Mouse (Mus musculus): ENCODE data around the gene Dlg2. TPM values are rescaled to one million over a fixed set of nuclear protein-coding genes. Genes with fewer than 3 reads are reported as not detected.

The Dlg2 gene
- polyA plus RNA-seq, 1 experiment from 2014 or later, result 5.1 TPM

DNA sequence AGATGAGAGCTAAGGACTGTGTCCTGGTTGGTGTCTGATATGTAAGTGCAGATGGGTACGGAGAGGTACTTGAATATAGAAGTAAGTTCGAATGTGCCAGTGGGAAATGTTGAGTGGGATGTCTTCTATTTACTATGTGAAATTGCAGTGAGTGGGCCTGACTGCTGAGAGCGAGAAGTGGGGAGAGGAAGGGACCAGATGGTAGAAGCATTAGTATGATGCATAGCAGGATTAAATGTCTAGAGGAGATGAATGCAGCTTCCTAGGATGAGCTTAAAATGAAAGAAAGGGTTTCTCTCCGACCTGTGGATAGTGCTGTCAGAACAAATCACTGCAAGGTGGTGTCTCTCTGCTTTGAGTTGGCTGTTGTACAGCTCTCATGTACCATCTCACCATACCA, 451.0 kb downstream of the Dlg2 start:
- Histone ChIP-seq H3K4me3 (ENCODE audit: low read depth, low read length) (no peak overlapping the region), H3K36me3 (ENCODE audit: control insufficient read depth, insufficient read depth, low read length) (no peaks in the 10 kb centered on the region), H3K27ac (ENCODE audit: low read length) (no peak overlapping the region), H3K4me2 (replicated peaks; ENCODE audit: low read depth, low read length) (no peak overlapping the region), H3K9me3 (ENCODE audit: control insufficient read depth, low read depth, low read length) (no peaks in the 10 kb centered on the region), H3K9ac (replicated peaks; ENCODE audit: low read depth, low read length) (no peak overlapping the region), H3K27me3 (ENCODE audit: control insufficient read depth, insufficient read depth, low read length) (no peaks in the 10 kb centered on the region), H3K4me1 (ENCODE audit: control insufficient read depth, insufficient read depth, low read length) (no peaks in the 10 kb centered on the region)
- 71% methylated on average over 4 of the region's 4 CpGs for WGBS
- no peak for ATAC-seq (ENCODE audit: insufficient number of reproducible peaks, insufficient read depth, low FRiP score, low read depth)

- no peaks in the 10 kb centered on the region for H3K4me1 ChIP-seq (ENCODE audit: control insufficient read depth, insufficient read depth, low read length)
- no peak overlapping the region for H3K9ac ChIP-seq (replicated peaks; ENCODE audit: low read depth, low read length)
- H3K9me3 ChIP-seq (ENCODE audit: control insufficient read depth, low read depth, low read length), result no peaks in the 10 kb centered on the region
- 81% methylated on average over 5 of the region's 5 CpGs for WGBS
- ATAC-seq (ENCODE audit: insufficient number of reproducible peaks, insufficient read depth, low FRiP score, low read depth), result no peak
- no peak overlapping the region for H3K27ac ChIP-seq (ENCODE audit: low read length)
- H3K4me3 ChIP-seq (ENCODE audit: low read depth, low read length), result no peak overlapping the region
- no peaks in the 10 kb centered on the region for H3K36me3 ChIP-seq (ENCODE audit: control insufficient read depth, insufficient read depth, low read length)
- no peak overlapping the region for H3K4me2 ChIP-seq (replicated peaks; ENCODE audit: low read depth, low read length)
- H3K27me3 ChIP-seq (ENCODE audit: control insufficient read depth, insufficient read depth, low read length), result no peaks in the 10 kb centered on the region
These were observed 464.3 kb downstream of the Dlg2 start for GRCm38 (mm10) chr7:90940726-90941125.

DNA sequence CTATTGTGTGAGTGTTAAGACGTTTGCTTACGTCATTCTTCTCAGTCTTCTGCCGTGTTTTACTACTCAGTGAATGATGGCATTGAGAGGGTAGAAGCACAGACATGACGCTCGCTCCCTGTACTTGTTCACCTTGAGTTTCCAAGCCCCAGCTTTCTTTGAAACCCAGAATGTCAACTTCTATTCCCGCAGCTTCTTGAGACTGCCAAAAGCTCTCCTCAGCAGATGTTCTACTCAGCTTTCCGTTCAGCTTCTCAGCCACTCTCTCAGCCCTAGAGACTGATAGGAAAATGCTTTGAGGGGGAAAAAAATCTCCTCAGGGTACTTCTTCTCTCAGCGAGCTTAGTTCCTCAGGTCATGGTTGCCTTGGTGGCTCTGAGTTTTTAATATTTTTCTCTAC, 470.6 kb downstream of the Dlg2 start:
- Histone ChIP-seq H3K4me3 (ENCODE audit: low read depth, low read length) (no peak overlapping the region), H3K9me3 (ENCODE audit: control insufficient read depth, low read depth, low read length) (no peaks in the 10 kb centered on the region), H3K27me3 (ENCODE audit: control insufficient read depth, insufficient read depth, low read length) (no peaks in the 10 kb centered on the region), H3K9ac (replicated peaks; ENCODE audit: low read depth, low read length) (no peak overlapping the region), H3K27ac (ENCODE audit: low read length) (no peak overlapping the region), H3K4me2 (replicated peaks; ENCODE audit: low read depth, low read length) (no peak overlapping the region), H3K4me1 (ENCODE audit: control insufficient read depth, insufficient read depth, low read length) (no peaks in the 10 kb centered on the region), H3K36me3 (ENCODE audit: control insufficient read depth, insufficient read depth, low read length) (no peaks in the 10 kb centered on the region)
- no peak for ATAC-seq (ENCODE audit: insufficient number of reproducible peaks, insufficient read depth, low FRiP score, low read depth)
- 60% methylated on average over 8 of the region's 8 CpGs for WGBS

DNA sequence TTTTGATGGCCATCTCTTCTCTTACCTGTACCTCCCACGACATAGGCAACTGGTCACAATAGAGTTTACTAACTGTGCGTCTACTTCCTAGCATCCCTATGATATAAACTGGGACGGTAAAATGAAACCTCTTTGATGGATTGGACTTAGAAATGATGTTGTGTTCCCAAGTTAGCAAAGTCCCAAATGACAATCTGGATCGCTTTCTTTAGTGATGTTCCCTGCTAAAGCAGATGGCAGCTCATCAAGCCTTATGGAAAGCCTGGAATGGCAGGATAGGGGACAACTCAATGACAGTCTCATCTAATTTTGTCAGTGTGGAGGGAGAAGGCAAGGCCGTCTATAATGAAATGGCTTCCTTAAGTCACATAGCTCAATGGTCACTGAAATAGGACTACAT, 472.7 kb downstream of the Dlg2 start:
- H3K4me2 ChIP-seq (replicated peaks; ENCODE audit: low read depth, low read length), result no peak overlapping the region
- no peaks in the 10 kb centered on the region for H3K36me3 ChIP-seq (ENCODE audit: control insufficient read depth, insufficient read depth, low read length)
- no peak overlapping the region for H3K27ac ChIP-seq (ENCODE audit: low read length)
- H3K4me3 ChIP-seq (ENCODE audit: low read depth, low read length), result no peak overlapping the region
- no peaks in the 10 kb centered on the region for H3K9me3 ChIP-seq (ENCODE audit: control insufficient read depth, low read depth, low read length)
- H3K4me1 ChIP-seq (ENCODE audit: control insufficient read depth, insufficient read depth, low read length), result no peaks in the 10 kb centered on the region
- 86% methylated on average over 5 of the region's 5 CpGs for WGBS
- no peaks in the 10 kb centered on the region for H3K27me3 ChIP-seq (ENCODE audit: control insufficient read depth, insufficient read depth, low read length)
- ATAC-seq (ENCODE audit: insufficient number of reproducible peaks, insufficient read depth, low FRiP score, low read depth), result no peak
- no peak overlapping the region for H3K9ac ChIP-seq (replicated peaks; ENCODE audit: low read depth, low read length)

DNA sequence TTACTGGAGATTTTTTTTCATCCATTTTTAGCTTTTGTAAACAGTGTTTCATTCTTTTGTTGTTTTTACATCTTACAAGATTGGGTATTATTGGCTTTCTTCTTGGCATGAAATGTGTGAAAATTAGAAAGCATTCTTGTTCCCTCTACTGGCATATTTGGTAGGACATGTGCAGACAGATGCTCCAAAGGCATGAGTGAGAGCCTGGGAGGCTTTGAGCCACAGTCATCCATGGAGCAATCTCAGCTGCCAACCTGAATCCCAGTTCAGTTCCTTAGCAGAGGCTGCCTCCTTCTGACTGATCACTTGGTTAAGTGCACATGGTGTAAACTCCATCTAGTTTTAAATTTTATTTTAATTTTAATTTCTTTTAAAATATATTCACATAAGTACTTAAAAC, 500.8 kb downstream of the Dlg2 start:
- Histone ChIP-seq H3K4me3 (ENCODE audit: low read depth, low read length) (no peak overlapping the region), H3K27me3 (ENCODE audit: control insufficient read depth, insufficient read depth, low read length) (no peaks in the 10 kb centered on the region), H3K36me3 (ENCODE audit: control insufficient read depth, insufficient read depth, low read length) (no peaks in the 10 kb centered on the region), H3K4me1 (ENCODE audit: control insufficient read depth, insufficient read depth, low read length) (no peaks in the 10 kb centered on the region), H3K27ac (ENCODE audit: low read length) (no peak overlapping the region), H3K9me3 (ENCODE audit: control insufficient read depth, low read depth, low read length) (no peaks in the 10 kb centered on the region), H3K4me2 (replicated peaks; ENCODE audit: low read depth, low read length) (no peak overlapping the region), H3K9ac (replicated peaks; ENCODE audit: low read depth, low read length) (no peak overlapping the region)
- ATAC-seq (ENCODE audit: insufficient number of reproducible peaks, insufficient read depth, low FRiP score, low read depth), result no peak

DNA sequence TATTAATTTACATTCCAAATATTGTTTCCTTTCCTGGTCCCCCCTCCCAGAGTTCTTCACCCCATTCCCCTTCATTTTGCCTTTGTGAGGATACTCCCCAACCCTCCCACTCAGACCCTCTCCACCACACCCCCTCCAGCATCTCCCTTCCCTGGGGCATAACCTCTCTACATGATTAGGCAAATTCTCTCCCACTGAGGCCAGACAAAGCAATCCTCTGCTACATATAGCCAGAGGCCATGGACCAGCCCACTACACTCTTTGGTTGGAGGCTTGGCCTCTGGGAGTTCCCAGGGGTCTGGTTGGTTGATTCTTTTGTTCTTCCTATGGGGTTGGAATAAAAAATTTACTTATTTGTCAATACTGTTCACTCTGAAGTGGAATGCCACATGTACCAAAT, 505.6 kb downstream of the Dlg2 start:
- Histone ChIP-seq H3K9ac (replicated peaks; ENCODE audit: low read depth, low read length) (no peak overlapping the region), H3K27me3 (ENCODE audit: control insufficient read depth, insufficient read depth, low read length) (no peaks in the 10 kb centered on the region), H3K4me1 (ENCODE audit: control insufficient read depth, insufficient read depth, low read length) (no peaks in the 10 kb centered on the region), H3K27ac (ENCODE audit: low read length) (no peak overlapping the region), H3K9me3 (ENCODE audit: control insufficient read depth, low read depth, low read length) (no peaks in the 10 kb centered on the region), H3K36me3 (ENCODE audit: control insufficient read depth, insufficient read depth, low read length) (no peaks in the 10 kb centered on the region), H3K4me2 (replicated peaks; ENCODE audit: low read depth, low read length) (no peak overlapping the region), H3K4me3 (ENCODE audit: low read depth, low read length) (no peak overlapping the region)
- no peak for ATAC-seq (ENCODE audit: insufficient number of reproducible peaks, insufficient read depth, low FRiP score, low read depth)

- no peaks in the 10 kb centered on the region for H3K4me1 ChIP-seq (ENCODE audit: control insufficient read depth, insufficient read depth, low read length)
- H3K27me3 ChIP-seq (ENCODE audit: control insufficient read depth, insufficient read depth, low read length), result no peaks in the 10 kb centered on the region
- WGBS, result 65% methylated on average over 2 of the region's 2 CpGs
- no peaks in the 10 kb centered on the region for H3K9me3 ChIP-seq (ENCODE audit: control insufficient read depth, low read depth, low read length)
- no peak overlapping the region for H3K4me2 ChIP-seq (replicated peaks; ENCODE audit: low read depth, low read length)
- no peak for ATAC-seq (ENCODE audit: insufficient number of reproducible peaks, insufficient read depth, low FRiP score, low read depth)
- no peak overlapping the region for H3K4me3 ChIP-seq (ENCODE audit: low read depth, low read length)
- H3K27ac ChIP-seq (ENCODE audit: low read length), result no peak overlapping the region
- H3K36me3 ChIP-seq (ENCODE audit: control insufficient read depth, insufficient read depth, low read length), result no peaks in the 10 kb centered on the region
- no peak overlapping the region for H3K9ac ChIP-seq (replicated peaks; ENCODE audit: low read depth, low read length)
These were observed 534.2 kb downstream of the Dlg2 start for GRCm38 (mm10) chr7:91010655-91011054.

- Histone ChIP-seq H3K27ac (ENCODE audit: low read length) (no peak overlapping the region), H3K4me1 (ENCODE audit: control insufficient read depth, insufficient read depth, low read length) (no peaks in the 10 kb centered on the region), H3K4me3 (ENCODE audit: low read depth, low read length) (no peak overlapping the region), H3K27me3 (ENCODE audit: control insufficient read depth, insufficient read depth, low read length) (no peaks in the 10 kb centered on the region), H3K9me3 (ENCODE audit: control insufficient read depth, low read depth, low read length) (no peaks in the 10 kb centered on the region), H3K4me2 (replicated peaks; ENCODE audit: low read depth, low read length) (no peak overlapping the region), H3K36me3 (ENCODE audit: control insufficient read depth, insufficient read depth, low read length) (no peaks in the 10 kb centered on the region), H3K9ac (replicated peaks; ENCODE audit: low read depth, low read length) (no peak overlapping the region)
- no peak for ATAC-seq (ENCODE audit: insufficient number of reproducible peaks, insufficient read depth, low FRiP score, low read depth)
- WGBS, result 78% methylated on average over 4 of the region's 4 CpGs
These were observed 568.7 kb downstream of the Dlg2 start for GRCm38 (mm10) chr7:91044998-91045741.

GRCm38 (mm10) chr7:91045742-91046098, 569.2 kb downstream of the Dlg2 start:
- no peak overlapping the region for H3K4me2 ChIP-seq (replicated peaks; ENCODE audit: low read depth, low read length)
- H3K9me3 ChIP-seq (ENCODE audit: control insufficient read depth, low read depth, low read length), result no peaks in the 10 kb centered on the region
- no peak for ATAC-seq (ENCODE audit: insufficient number of reproducible peaks, insufficient read depth, low FRiP score, low read depth)
- H3K27me3 ChIP-seq (ENCODE audit: control insufficient read depth, insufficient read depth, low read length), result no peaks in the 10 kb centered on the region
- 87% methylated on average over 1 of the region's 1 CpGs for WGBS
- no peak overlapping the region for H3K27ac ChIP-seq (ENCODE audit: low read length)
- no peaks in the 10 kb centered on the region for H3K4me1 ChIP-seq (ENCODE audit: control insufficient read depth, insufficient read depth, low read length)
- no peak overlapping the region for H3K9ac ChIP-seq (replicated peaks; ENCODE audit: low read depth, low read length)
- no peak overlapping the region for H3K4me3 ChIP-seq (ENCODE audit: low read depth, low read length)
- no peaks in the 10 kb centered on the region for H3K36me3 ChIP-seq (ENCODE audit: control insufficient read depth, insufficient read depth, low read length)
